Mouse (Mus musculus) macrophage (primary cell): Measurements from ENCODE around the gene Jade1. TPM values are rescaled to one million over a fixed set of nuclear protein-coding genes. Genes with fewer than 3 reads are reported as not detected.

Experiments used
- H3K27ac ChIP-seq: fragments of 350-480 bp; formaldehyde crosslinking; 2 replicates; pipeline ENCODE4 v1.9.0; 2021
- H3K36me3 ChIP-seq: fragments of 350-480 bp; formaldehyde crosslinking; 2 replicates; pipeline ENCODE4 v1.9.0; 2021; ENCODE audit errors: inconsistent target
- H3K4me3 ChIP-seq: fragments of 350-480 bp; formaldehyde crosslinking; 2 replicates; pipeline ENCODE4 v1.9.0; 2021; ENCODE audit errors: inconsistent target
- H3K79me2 ChIP-seq: fragments of 350-480 bp; formaldehyde crosslinking; 2 replicates; pipeline ENCODE4 v1.9.0; 2021; ENCODE audit errors: inconsistent target
- WGBS: methylation state at CpG from one replicate; pipeline ENCODE4 v1.1.7; 2026; ENCODE audit warnings: inconsistent platforms; ENCODE audit not compliant: missing documents; 5-methylcytosine and 5-hydroxymethylcytosine counted together
- polyA plus RNA-seq: library from polyadenylated mRNA; stranded (reverse); fragments of 250-400 nt; gene quantifications from 3 replicates; pipeline ENCODE4 v1.2.4, GENCODE M21; 2018; ENCODE audit warnings: inconsistent platforms

Jade1 gene
- polyA plus RNA-seq, 1 experiment from 2014 or later = 5.6 TPM

DNA sequence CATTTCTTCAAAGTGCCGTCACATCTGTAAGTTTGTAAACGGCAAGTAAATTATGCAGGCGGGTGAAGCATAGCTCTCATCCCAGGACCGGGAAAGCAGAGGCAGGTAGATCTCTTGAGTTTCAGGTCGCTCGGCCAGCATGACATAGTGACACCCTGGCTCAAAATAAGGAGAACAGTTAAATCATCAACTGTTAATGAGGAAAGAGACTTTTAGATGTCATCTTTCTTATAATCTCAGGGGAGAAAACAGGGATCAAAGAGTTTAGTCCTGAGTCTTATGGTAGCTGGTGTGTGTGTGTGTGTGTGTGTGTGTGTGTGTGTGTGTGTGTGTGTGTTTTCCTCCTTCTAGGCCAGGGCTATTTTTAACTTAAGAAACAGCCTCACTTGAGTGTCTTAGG is 5.0 kb downstream of the Jade1 start:
- no peak overlapping the region for H3K27ac ChIP-seq
- H3K36me3 ChIP-seq = no peaks in the 10 kb centered on the region
- 99% methylated on average over 6 of the region's 6 CpGs for WGBS
- no peak overlapping the region for H3K4me3 ChIP-seq
- H3K79me2 ChIP-seq = no peaks in the 10 kb centered on the region

DNA sequence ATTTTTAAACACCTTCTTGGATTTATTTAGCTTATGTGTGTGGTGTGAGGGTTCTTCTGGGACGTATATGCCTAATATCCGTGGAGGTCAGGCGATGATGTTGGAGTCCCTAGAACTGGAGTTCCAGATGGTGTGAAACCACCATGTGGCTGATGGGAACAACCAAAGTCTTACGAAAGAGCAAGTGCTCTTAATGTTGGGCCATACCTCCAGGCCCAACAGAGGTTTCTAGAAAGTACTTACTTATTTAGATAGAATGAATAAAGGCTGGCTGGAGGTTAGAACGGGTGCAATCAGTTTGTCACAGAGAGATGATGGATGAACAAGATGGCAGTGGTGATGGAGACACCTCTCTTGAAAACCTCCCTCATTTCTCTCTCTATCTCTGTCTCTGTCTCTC is 6.3 kb downstream of the Jade1 start:
- Histone ChIP-seq H3K79me2 (peaks cover 7% of the 10 kb centered on the region), H3K27ac (no peak overlapping the region), H3K4me3 (no peak overlapping the region), H3K36me3 (no peaks in the 10 kb centered on the region)
- 59% methylated on average over 5 of the region's 5 CpGs for WGBS

DNA sequence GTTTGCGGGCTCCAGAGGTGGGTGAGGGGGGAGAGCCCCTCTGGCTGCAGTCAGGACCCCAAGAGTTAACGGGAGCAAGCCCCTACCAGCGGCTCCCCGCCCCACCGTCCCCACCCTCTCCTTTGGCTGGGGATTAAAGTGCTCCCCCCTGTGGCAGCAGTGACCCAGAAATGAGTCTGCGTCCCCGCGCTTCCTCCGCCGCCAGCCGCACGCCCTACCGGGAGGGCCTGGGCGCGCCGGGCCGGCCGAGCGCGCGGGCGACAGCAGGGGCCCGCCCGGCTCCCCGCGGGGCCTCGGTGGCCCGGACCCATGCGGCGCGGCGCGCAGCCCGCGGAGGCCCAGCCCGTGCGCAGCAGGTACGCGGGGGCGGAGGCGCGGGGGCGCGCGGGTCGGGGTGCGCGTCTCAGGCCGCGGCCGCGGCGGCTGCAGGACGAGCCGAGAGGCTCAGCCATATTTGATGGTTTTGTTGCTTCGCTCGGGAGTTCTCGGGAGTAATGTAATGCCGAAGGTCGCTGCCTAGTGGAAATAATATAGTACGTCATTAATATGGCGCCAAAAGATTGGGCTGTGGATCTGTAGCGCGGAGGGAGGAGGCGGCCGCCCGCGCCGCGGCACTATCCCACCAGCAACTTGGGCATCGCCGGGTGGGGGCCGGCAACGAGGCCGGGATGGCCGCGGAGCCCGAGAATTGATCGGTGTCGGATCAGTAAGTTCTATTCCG is 7.8 kb downstream of the Jade1 start:
- Histone ChIP-seq H3K27ac (peak overlapping the region; percentile 52), H3K36me3 (no peaks in the 10 kb centered on the region), H3K4me3 (peak overlapping the region; percentile 67), H3K79me2 (peaks cover 23% of the 10 kb centered on the region)
- under 1% methylated on average over 78 of the region's 81 CpGs for WGBS

- no peaks in the 10 kb centered on the region for H3K36me3 ChIP-seq
- H3K79me2 ChIP-seq = peaks cover 29% of the 10 kb centered on the region
- 5% methylated on average over 7 of the region's 7 CpGs for WGBS
- H3K27ac ChIP-seq = peak overlapping the region; percentile 52
- peak overlapping the region; percentile 67 for H3K4me3 ChIP-seq
These were observed 8.5 kb downstream of the Jade1 start for GRCm38 (mm10) chr3:41563997-41564396.

DNA sequence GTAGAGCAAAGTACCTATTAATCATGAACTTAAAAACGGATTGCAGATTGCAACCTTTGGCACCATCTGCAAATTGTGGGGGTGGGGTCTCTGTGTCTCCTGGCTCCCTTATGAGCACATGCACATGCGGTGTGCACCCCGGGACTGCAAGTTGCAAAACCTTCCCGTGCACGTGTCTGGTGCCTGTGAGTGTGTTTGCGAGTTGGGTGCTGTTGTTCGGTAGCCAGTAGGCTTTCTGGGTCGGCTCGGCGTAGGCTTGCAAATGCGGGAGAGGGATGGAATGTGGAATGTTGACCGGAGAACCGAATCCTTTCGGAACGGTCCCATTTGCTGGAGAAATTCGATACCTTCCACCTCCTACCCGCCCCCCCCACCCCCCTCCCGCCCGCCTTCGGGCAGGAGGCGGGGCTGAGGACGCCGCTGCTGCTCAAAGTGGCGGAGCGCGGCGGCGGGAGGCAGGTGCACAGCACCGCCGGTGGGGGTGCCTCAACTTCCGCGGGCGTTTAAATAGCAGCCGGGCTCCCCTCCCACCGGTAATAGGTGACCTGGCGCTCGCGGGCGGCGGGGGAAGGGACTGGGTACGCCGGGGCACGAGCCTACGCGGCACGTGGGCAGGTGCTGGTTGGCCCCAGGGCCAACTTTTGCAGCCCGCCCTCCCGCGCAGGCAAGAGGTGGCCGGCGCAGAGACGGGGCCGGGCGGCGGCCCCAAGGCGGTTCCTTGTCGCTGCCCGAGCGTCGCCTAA is 9.1 kb downstream of the Jade1 start:
- H3K36me3 ChIP-seq = no peaks in the 10 kb centered on the region
- peaks cover 36% of the 10 kb centered on the region for H3K79me2 ChIP-seq
- H3K27ac ChIP-seq = peak overlapping the region; percentile 52
- H3K4me3 ChIP-seq = peak overlapping the region; percentile 67
- 2% methylated on average over 51 of the region's 60 CpGs for WGBS

DNA sequence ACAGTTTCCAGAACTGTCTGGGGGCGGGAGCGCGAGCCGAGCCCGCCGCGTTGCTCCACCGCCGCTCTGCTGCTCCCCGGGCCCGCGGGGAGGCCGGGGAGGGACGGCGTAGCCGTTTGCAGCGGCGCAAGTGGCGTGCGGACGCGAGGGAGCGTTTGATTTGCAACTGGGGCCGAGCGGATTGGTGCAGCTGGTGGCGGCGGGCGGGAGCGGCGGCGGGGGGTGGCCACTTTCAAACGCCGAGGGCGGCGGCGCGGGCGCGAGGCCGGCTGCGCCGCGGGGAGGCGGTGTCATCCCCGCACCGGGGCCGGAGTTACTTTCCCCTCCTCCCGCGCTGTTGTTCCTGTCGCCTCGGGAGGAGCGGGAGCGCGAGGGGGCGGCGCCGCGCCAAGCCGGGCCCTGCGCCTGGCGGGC is 9.9 kb downstream of the Jade1 start:
- H3K79me2 ChIP-seq = peaks cover 44% of the 10 kb centered on the region
- peak overlapping the region; percentile 39; the same call in 1 of the 2 replicates for H3K4me3 ChIP-seq
- H3K27ac ChIP-seq = no peak overlapping the region
- no peaks in the 10 kb centered on the region for H3K36me3 ChIP-seq
- 1% methylated on average over 50 of the region's 61 CpGs for WGBS

- H3K79me2 ChIP-seq = peaks cover 49% of the 10 kb centered on the region
- WGBS = under 1% methylated on average over 26 of the region's 26 CpGs
- H3K27ac ChIP-seq = peak overlapping the region; percentile 52
- no peaks in the 10 kb centered on the region for H3K36me3 ChIP-seq
- peak overlapping the region; percentile 39 for H3K4me3 ChIP-seq
These were observed 10.4 kb downstream of the Jade1 start for GRCm38 (mm10) chr3:41565955-41566354.

GRCm38 (mm10) chr3:41569943-41570342 is 14.4 kb downstream of the Jade1 start:
- H3K27ac ChIP-seq = no peak overlapping the region
- 81% methylated on average over 5 of the region's 5 CpGs for WGBS
- H3K79me2 ChIP-seq = peaks cover 89% of the 10 kb centered on the region
- H3K4me3 ChIP-seq = no peak overlapping the region
- no peaks in the 10 kb centered on the region for H3K36me3 ChIP-seq

GRCm38 (mm10) chr3:41572131-41572530 is 16.6 kb downstream of the Jade1 start:
- Histone ChIP-seq H3K36me3 (no peaks in the 10 kb centered on the region), H3K4me3 (no peak overlapping the region), H3K79me2 (peaks cover 100% of the 10 kb centered on the region), H3K27ac (no peak overlapping the region)
- WGBS = 65% methylated on average over 4 of the region's 4 CpGs

DNA sequence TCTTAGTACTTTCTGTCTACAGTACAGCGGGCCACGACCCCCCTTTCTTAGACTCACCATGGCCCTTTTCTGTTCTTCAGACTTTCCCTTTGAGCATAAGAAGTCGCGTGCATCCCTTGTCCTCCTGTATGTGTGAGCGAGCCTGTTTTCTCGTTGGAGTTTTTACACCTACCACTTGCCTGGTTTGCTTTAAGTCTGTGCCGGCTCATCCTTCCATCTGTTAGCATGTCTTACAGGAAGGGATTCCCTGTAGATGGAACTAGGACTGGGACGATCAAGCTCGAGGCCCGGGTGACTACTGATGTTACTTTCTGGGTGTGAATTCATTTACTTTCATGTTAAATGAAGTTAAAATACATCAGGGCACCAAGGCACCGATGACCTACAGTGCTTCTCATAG is 17.4 kb downstream of the Jade1 start:
- peaks cover 100% of the 10 kb centered on the region for H3K79me2 ChIP-seq
- 97% methylated on average over 11 of the region's 11 CpGs for WGBS
- no peak overlapping the region for H3K4me3 ChIP-seq
- H3K36me3 ChIP-seq = no peaks in the 10 kb centered on the region
- H3K27ac ChIP-seq = no peak overlapping the region

GRCm38 (mm10) chr3:41574208-41574607 is 18.7 kb downstream of the Jade1 start:
- no peak overlapping the region for H3K4me3 ChIP-seq
- no peak overlapping the region for H3K27ac ChIP-seq
- H3K79me2 ChIP-seq = peaks cover 100% of the 10 kb centered on the region
- 55% methylated on average over 8 of the region's 8 CpGs for WGBS
- no peaks in the 10 kb centered on the region for H3K36me3 ChIP-seq

DNA sequence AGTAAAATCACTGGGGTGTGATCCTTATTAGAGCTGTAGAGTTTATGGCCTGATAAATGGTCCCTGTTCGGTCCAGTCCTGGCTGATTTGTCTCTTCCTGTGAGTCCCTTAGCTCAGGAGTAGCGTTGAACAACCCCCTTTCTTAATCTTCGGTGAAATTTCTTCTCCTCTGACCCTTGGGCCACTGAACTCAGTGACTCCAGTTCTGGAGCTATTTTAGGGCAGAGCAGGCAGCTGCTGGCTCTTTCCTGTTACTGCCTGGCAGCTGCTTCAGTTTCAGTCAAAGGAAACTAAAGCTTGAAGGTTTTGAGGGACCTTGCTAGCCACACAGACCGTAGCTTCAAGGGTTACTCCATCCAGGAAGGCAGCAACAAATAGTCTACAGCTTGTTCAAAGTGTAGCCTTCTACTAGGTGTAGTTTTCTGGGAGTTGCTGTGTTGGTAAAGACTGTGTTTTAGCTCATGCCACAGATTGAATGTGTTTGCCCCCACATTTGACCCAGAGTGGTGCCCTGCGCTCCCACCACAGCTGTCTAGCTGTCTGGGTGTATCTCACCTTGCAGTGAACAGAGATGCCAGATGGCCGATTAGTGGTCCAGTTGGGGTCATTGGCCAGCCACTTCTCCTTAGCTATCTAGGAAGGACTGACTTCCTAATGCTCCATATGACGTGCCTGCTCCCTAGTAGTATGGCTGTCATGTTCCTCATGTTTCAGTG is 19.3 kb downstream of the Jade1 start:
- WGBS = 32% methylated on average over 7 of the region's 7 CpGs
- Histone ChIP-seq H3K4me3 (no peak overlapping the region), H3K36me3 (no peaks in the 10 kb centered on the region), H3K27ac (no peak overlapping the region), H3K79me2 (peaks cover 100% of the 10 kb centered on the region)

- Histone ChIP-seq H3K4me3 (no peak overlapping the region), H3K36me3 (no peaks in the 10 kb centered on the region), H3K27ac (no peak overlapping the region), H3K79me2 (peaks cover 100% of the 10 kb centered on the region)
- 89% methylated on average over 5 of the region's 5 CpGs for WGBS
These were observed 20.4 kb downstream of the Jade1 start for GRCm38 (mm10) chr3:41575971-41576370.

- 66% methylated on average over 2 of the region's 2 CpGs for WGBS
- Histone ChIP-seq H3K36me3 (no peaks in the 10 kb centered on the region), H3K79me2 (peaks cover 96% of the 10 kb centered on the region), H3K4me3 (no peak overlapping the region), H3K27ac (no peak overlapping the region)
These were observed 21.7 kb downstream of the Jade1 start for GRCm38 (mm10) chr3:41577240-41577639.

DNA sequence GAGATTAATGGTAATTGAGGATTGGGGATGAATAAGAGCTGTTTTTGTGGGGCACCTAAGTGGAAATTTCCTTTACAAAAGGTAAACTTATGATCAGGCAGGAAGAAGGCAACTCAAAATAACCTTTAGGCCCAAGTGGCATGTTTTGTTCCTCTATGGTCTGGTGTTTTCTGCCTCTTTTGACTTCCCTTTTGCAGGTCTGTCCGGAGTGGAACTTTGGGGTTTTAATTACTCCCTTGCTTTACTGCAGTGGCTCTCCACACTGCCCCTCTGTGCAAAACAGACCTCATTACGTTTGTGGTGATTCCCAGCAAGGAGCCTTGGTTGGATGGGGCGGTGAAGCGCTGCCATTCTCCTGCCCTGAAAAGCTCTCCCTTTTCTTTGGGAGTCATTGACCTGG is 24.3 kb downstream of the Jade1 start:
- no peaks in the 10 kb centered on the region for H3K36me3 ChIP-seq
- no peak overlapping the region for H3K4me3 ChIP-seq
- no peak overlapping the region for H3K27ac ChIP-seq
- 37% methylated on average over 4 of the region's 4 CpGs for WGBS
- peaks cover 89% of the 10 kb centered on the region for H3K79me2 ChIP-seq
